Mouse (Mus musculus) forebrain, embryonic 14.5 days (tissue): Measurements from ENCODE around the gene Megf11. TPM values are rescaled to one million over a fixed set of nuclear protein-coding genes. Genes with fewer than 3 reads are reported as not detected.

Source experiments
- ATAC-seq: fragments of 200-750 bp; cut with Nextera tagmentation; 2 replicates; pipeline ENCODE4 v1.8.0; 2017; ENCODE audit warnings: mild to moderate bottlenecking, moderate library complexity
- DNase-seq: peaks from one replicate; pipeline ENCODE4 v3.0.0-alpha.2; 2015; ENCODE audit warnings: low spot score
- H3K27ac ChIP-seq: fragments of 300-500 bp; sonication (generic); 2 replicates; pipeline ENCODE4 v1.5.1; 2014; ENCODE audit warnings: low read depth, mild to moderate bottlenecking, control low read depth, low read length, moderate library complexity
- H3K27me3 ChIP-seq: fragments of 300-500 bp; sonication (generic); replicated peaks from 2 replicates; pipeline ENCODE4 v1.6.1; 2014; ENCODE audit warnings: low read length, control low read depth, mixed read lengths; ENCODE audit not compliant: control insufficient read depth, insufficient read depth
- H3K36me3 ChIP-seq: fragments of 300-500 bp; sonication (generic); 2 replicates; pipeline ENCODE4 v1.6.1; 2014; ENCODE audit warnings: low read length, control low read depth; ENCODE audit not compliant: control insufficient read depth, insufficient read depth
- H3K4me1 ChIP-seq: fragments of 300-500 bp; sonication (generic); 2 replicates; pipeline ENCODE4 v1.6.1; 2014; ENCODE audit warnings: antibody characterized with exemption, low read length, control low read depth; ENCODE audit not compliant: control insufficient read depth, insufficient read depth
- H3K4me2 ChIP-seq: fragments of 300-500 bp; sonication (generic); 2 replicates; pipeline ENCODE4 v1.6.1; 2014; ENCODE audit warnings: mild to moderate bottlenecking, control low read depth, low read length
- H3K4me3 ChIP-seq: fragments of 300-500 bp; sonication (generic); 2 replicates; pipeline ENCODE4 v1.5.1; 2014; ENCODE audit warnings: low read depth, low read length, control low read depth
- H3K9ac ChIP-seq: fragments of 300-500 bp; sonication (generic); 2 replicates; pipeline ENCODE4 v1.6.1; 2014; ENCODE audit warnings: mild to moderate bottlenecking, low read length, control low read depth, moderate library complexity
- H3K9me3 ChIP-seq: fragments of 300-500 bp; sonication (generic); replicated peaks from 2 replicates; pipeline ENCODE4 v1.6.1; 2016; ENCODE audit warnings: low read length, control low read depth, mixed read lengths; ENCODE audit not compliant: control insufficient read depth
- WGBS: fragments of 180-500 bp; shearing (Covaris S2); extraction: QIAGEN DNeasy Blood & Tissue Kit; methylation state at CpG from one replicate; pipeline ENCODE4 v1.1.7; 2014; 5-methylcytosine and 5-hydroxymethylcytosine counted together
- polyA plus RNA-seq: library from polyadenylated mRNA; unstranded; fragments of >200 nt; fragmentation: Nextera tagmentation; extraction: Ambion mirVana; gene quantifications from 2 replicates; pipeline ENCODE4 v1.2.1, GENCODE M21; 2014

Megf11 gene
- polyA plus RNA-seq, 1 experiment from 2014 or later, result 7.0 TPM

- Histone ChIP-seq H3K27me3 (no peaks in the 10 kb centered on the region), H3K27ac (no peak overlapping the region), H3K9me3 (no peaks in the 10 kb centered on the region), H3K36me3 (no peaks in the 10 kb centered on the region), H3K9ac (no peak overlapping the region), H3K4me3 (no peak overlapping the region), H3K4me1 (peaks cover 6% of the 10 kb centered on the region; the same call in 1 of the 2 replicates), H3K4me2 (no peak overlapping the region)
- ATAC-seq, result no peak
- no peak for DNase-seq
- 52% methylated on average over 4 of the region's 4 CpGs for WGBS
These were observed 147.4 kb downstream of the Megf11 start for GRCm38 (mm10) chr9:64532711-64533242.

GRCm38 (mm10) chr9:64533488-64534119 is 148.2 kb downstream of the Megf11 start:
- 0 out of 2 replicates have a peak, but pooled peaks cover 2% of the 10 kb centered on the region for H3K27me3 ChIP-seq
- DNase-seq, result peak; percentile 84
- no peaks in the 10 kb centered on the region for H3K36me3 ChIP-seq
- ATAC-seq, result peak; percentile 73
- H3K9ac ChIP-seq, result no peak overlapping the region
- H3K4me3 ChIP-seq, result no peak overlapping the region
- peaks cover 6% of the 10 kb centered on the region; the same call in 1 of the 2 replicates for H3K4me1 ChIP-seq
- WGBS, result 22% methylated on average over 15 of the region's 15 CpGs
- H3K27ac ChIP-seq, result no peak overlapping the region
- no peak overlapping the region for H3K4me2 ChIP-seq
- no peaks in the 10 kb centered on the region for H3K9me3 ChIP-seq

- H3K27ac ChIP-seq, result no peak overlapping the region
- DNase-seq, result no peak
- WGBS, result 81% methylated on average over 6 of the region's 6 CpGs
These were observed 148.9 kb downstream of the Megf11 start for GRCm38 (mm10) chr9:64534313-64534712.

GRCm38 (mm10) chr9:64534856-64535539 is 149.6 kb downstream of the Megf11 start:
- ATAC-seq (no peak), DNase-seq (no peak)
- peaks cover 6% of the 10 kb centered on the region; the same call in 1 of the 2 replicates for H3K4me1 ChIP-seq
- H3K27ac ChIP-seq, result no peak overlapping the region
- H3K9me3 ChIP-seq, result no peaks in the 10 kb centered on the region
- no peak overlapping the region for H3K9ac ChIP-seq
- no peak overlapping the region for H3K4me3 ChIP-seq
- H3K36me3 ChIP-seq, result no peaks in the 10 kb centered on the region
- 0 out of 2 replicates have a peak, but pooled peaks cover 2% of the 10 kb centered on the region for H3K27me3 ChIP-seq
- WGBS, result 88% methylated on average over 8 of the region's 8 CpGs
- H3K4me2 ChIP-seq, result no peak overlapping the region

More at GRCm38 (mm10) chr9:64534313-64534712, 148.9 kb downstream of the Megf11 start:
- no peak overlapping the region for H3K9ac ChIP-seq
- no peak overlapping the region for H3K4me2 ChIP-seq
- 0 out of 2 replicates have a peak, but pooled peaks cover 2% of the 10 kb centered on the region for H3K27me3 ChIP-seq
- H3K9me3 ChIP-seq, result no peaks in the 10 kb centered on the region
- ATAC-seq, result no peak
- H3K4me3 ChIP-seq, result no peak overlapping the region
- H3K4me1 ChIP-seq, result peaks cover 6% of the 10 kb centered on the region; the same call in 1 of the 2 replicates
- no peaks in the 10 kb centered on the region for H3K36me3 ChIP-seq

- H3K9ac ChIP-seq, result no peak overlapping the region
- no peak for ATAC-seq
- H3K9me3 ChIP-seq, result no peaks in the 10 kb centered on the region
- 86% methylated on average over 4 of the region's 4 CpGs for WGBS
- no peak for DNase-seq
- H3K36me3 ChIP-seq, result no peaks in the 10 kb centered on the region
- peaks cover 6% of the 10 kb centered on the region; the same call in 1 of the 2 replicates for H3K4me1 ChIP-seq
- H3K27ac ChIP-seq, result no peak overlapping the region
- 0 out of 2 replicates have a peak, but pooled peaks cover 2% of the 10 kb centered on the region for H3K27me3 ChIP-seq
- H3K4me3 ChIP-seq, result no peak overlapping the region
- H3K4me2 ChIP-seq, result no peak overlapping the region
These were observed 152.4 kb downstream of the Megf11 start for GRCm38 (mm10) chr9:64537821-64538220.

- WGBS, result 78% methylated on average over 4 of the region's 4 CpGs
- Histone ChIP-seq H3K4me2 (no peak overlapping the region), H3K9me3 (no peaks in the 10 kb centered on the region), H3K27me3 (0 out of 2 replicates have a peak, but pooled peaks cover 2% of the 10 kb centered on the region), H3K4me1 (0 out of 2 replicates have a peak, but pooled peaks cover 3% of the 10 kb centered on the region), H3K36me3 (no peaks in the 10 kb centered on the region), H3K4me3 (no peak overlapping the region), H3K9ac (no peak overlapping the region), H3K27ac (no peak overlapping the region)
- DNase-seq (no peak), ATAC-seq (no peak)
These were observed 156.8 kb downstream of the Megf11 start for GRCm38 (mm10) chr9:64542246-64542645.

GRCm38 (mm10) chr9:64543125-64543524 is 157.7 kb downstream of the Megf11 start:
- 27% methylated on average over 7 of the region's 7 CpGs for WGBS
- H3K4me3 ChIP-seq, result no peak overlapping the region
- no peaks in the 10 kb centered on the region for H3K36me3 ChIP-seq
- DNase-seq (peak; percentile 49), ATAC-seq (no peak)
- H3K4me1 ChIP-seq, result 0 out of 2 replicates have a peak, but pooled peaks cover 3% of the 10 kb centered on the region
- H3K27ac ChIP-seq, result no peak overlapping the region
- H3K9ac ChIP-seq, result no peak overlapping the region
- H3K9me3 ChIP-seq, result no peaks in the 10 kb centered on the region
- H3K4me2 ChIP-seq, result no peak overlapping the region
- H3K27me3 ChIP-seq, result 0 out of 2 replicates have a peak, but pooled peaks cover 2% of the 10 kb centered on the region

- no peak overlapping the region for H3K27ac ChIP-seq
- no peak overlapping the region for H3K4me2 ChIP-seq
- H3K9ac ChIP-seq, result no peak overlapping the region
- H3K4me3 ChIP-seq, result no peak overlapping the region
- H3K27me3 ChIP-seq, result no peaks in the 10 kb centered on the region
- H3K4me1 ChIP-seq, result 0 out of 2 replicates have a peak, but pooled peaks cover 3% of the 10 kb centered on the region
- H3K36me3 ChIP-seq, result no peaks in the 10 kb centered on the region
- H3K9me3 ChIP-seq, result no peaks in the 10 kb centered on the region
- DNase-seq, result no peak
- WGBS, result 52% methylated on average over 7 of the region's 7 CpGs
- no peak for ATAC-seq
These were observed 161.0 kb downstream of the Megf11 start for GRCm38 (mm10) chr9:64546344-64546991.
